Mouse (Mus musculus) midbrain, embryonic 16.5 days (tissue): ENCODE data around the gene Pcgf1. TPM values are rescaled to one million over a fixed set of nuclear protein-coding genes. Genes with fewer than 3 reads are reported as not detected.
A peak's percentile ranks its signal among the peaks of the same experiment; 100 is the strongest.

ENCODE experiments used
- ATAC-seq: fragments of 200-750 bp; cut with Nextera tagmentation; 2 replicates; pipeline ENCODE4 v1.8.0; 2017; ENCODE audit warnings: moderate TSS enrichment
- H3K27ac ChIP-seq: fragments of 300-500 bp; sonication (generic); 2 replicates; pipeline ENCODE4 v1.5.1; 2014; ENCODE audit warnings: mild to moderate bottlenecking, low read length, mixed read lengths
- H3K27me3 ChIP-seq: fragments of 300-500 bp; sonication (generic); 2 replicates; pipeline ENCODE4 v1.6.1; 2014; ENCODE audit warnings: low read depth, low read length, mixed read lengths; ENCODE audit not compliant: control insufficient read depth, insufficient read depth
- H3K36me3 ChIP-seq: fragments of 300-500 bp; sonication (generic); 2 replicates; pipeline ENCODE4 v1.6.1; 2014; ENCODE audit warnings: mild to moderate bottlenecking, low read length, moderate library complexity, mixed read lengths; ENCODE audit not compliant: control insufficient read depth, insufficient read depth
- H3K4me1 ChIP-seq: fragments of 300-500 bp; sonication (generic); 2 replicates; pipeline ENCODE4 v1.6.1; 2014; ENCODE audit warnings: mild to moderate bottlenecking, low read length, mixed read lengths; ENCODE audit not compliant: control insufficient read depth, insufficient read depth
- H3K4me2 ChIP-seq: fragments of 300-500 bp; sonication (generic); 2 replicates; pipeline ENCODE4 v1.6.1; 2014; ENCODE audit warnings: mild to moderate bottlenecking, low read length, mixed read lengths
- H3K4me3 ChIP-seq: fragments of 300-500 bp; sonication (generic); 2 replicates; pipeline ENCODE4 v1.5.1; 2014; ENCODE audit warnings: low read depth, mild to moderate bottlenecking, low read length, moderate library complexity, mixed read lengths
- H3K9ac ChIP-seq: fragments of 300-500 bp; sonication (generic); 2 replicates; pipeline ENCODE4 v1.6.1; 2014; ENCODE audit warnings: low read depth, low read length, mixed read lengths
- H3K9me3 ChIP-seq: fragments of 300-500 bp; sonication (generic); replicated peaks from 2 replicates; pipeline ENCODE4 v1.6.1; 2014; ENCODE audit warnings: mild to moderate bottlenecking, low read length, mixed read lengths; ENCODE audit not compliant: control insufficient read depth, poor library complexity, severe bottlenecking
- WGBS: fragments of 180-500 bp; shearing (Covaris S2); extraction: QIAGEN DNeasy Blood & Tissue Kit; methylation state at CpG from one replicate; pipeline ENCODE4 v1.1.7; 2014; 5-methylcytosine and 5-hydroxymethylcytosine counted together
- polyA plus RNA-seq: library from polyadenylated mRNA; unstranded; fragments of >200 nt; fragmentation: Nextera tagmentation; extraction: Ambion mirVana; gene quantifications from 2 replicates; pipeline ENCODE4 v1.2.1, GENCODE M21; 2015

Gene Pcgf1
- polyA plus RNA-seq, 1 experiment from 2014 or later, result 52.5 TPM

DNA sequence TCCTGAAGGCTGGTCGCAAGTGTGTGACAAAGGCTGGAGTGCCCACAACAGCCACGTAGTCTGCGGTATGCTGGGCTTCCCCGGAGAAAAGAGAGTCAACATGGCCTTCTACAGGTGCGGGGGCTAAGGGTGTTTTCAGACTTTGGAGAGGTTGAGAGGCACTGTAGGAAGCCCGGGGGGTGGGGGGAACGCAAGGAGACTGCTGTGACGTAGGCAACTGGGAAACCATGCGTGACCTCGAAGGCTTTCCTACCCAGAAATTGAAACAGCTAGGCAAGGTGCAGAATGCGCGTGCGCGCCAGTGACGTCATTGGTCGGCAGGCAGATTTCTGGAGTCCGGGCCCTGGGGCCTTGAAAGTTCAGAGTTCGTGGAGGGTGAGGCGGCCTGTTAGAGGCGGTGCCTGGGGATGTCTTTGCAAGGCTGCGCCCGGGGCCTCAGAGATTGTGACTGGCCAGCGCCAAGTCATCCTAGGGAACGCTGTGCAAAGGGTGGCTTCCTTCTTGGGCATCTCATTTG is 39.1 kb upstream of the Pcgf1 start:
- peak overlapping the region; percentile 77 for H3K4me2 ChIP-seq
- peak overlapping the region; percentile 38 for H3K4me3 ChIP-seq
- no peaks in the 10 kb centered on the region for H3K9me3 ChIP-seq
- H3K9ac ChIP-seq, result peak overlapping the region; percentile 59
- peaks cover 6% of the 10 kb centered on the region; the same call in 1 of the 2 replicates for H3K4me1 ChIP-seq
- WGBS, result 8% methylated on average over 24 of the region's 24 CpGs
- H3K36me3 ChIP-seq, result no peaks in the 10 kb centered on the region
- peaks cover 13% of the 10 kb centered on the region for H3K27me3 ChIP-seq
- no peak overlapping the region for H3K27ac ChIP-seq
- peak; percentile 71 for ATAC-seq

DNA sequence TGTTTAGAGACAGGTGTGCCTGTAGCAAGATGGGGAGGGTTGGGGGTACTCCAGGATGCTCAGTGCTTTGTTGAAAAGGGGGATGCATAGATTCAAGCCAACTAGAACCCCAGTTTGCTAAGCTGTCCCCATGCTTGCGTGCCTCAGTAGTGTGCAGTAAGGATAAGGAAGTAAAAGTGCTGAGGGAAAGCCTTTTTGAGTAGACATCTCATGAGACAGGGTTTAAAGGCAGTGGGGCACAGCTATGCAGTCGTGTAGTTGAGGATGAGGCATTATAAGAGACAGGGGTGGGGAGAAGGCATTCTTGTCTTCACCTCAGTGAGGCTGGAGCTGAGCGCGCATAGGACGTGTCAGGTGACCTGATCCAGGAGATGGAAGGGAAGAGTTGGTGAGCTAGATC is 37.1 kb upstream of the Pcgf1 start:
- 0 out of 2 replicates have a peak, but pooled peaks cover 2% of the 10 kb centered on the region for H3K4me1 ChIP-seq
- 82% methylated on average over 5 of the region's 5 CpGs for WGBS
- ATAC-seq, result no peak
- no peaks in the 10 kb centered on the region for H3K27me3 ChIP-seq
- no peak overlapping the region for H3K27ac ChIP-seq
- H3K9ac ChIP-seq, result no peak overlapping the region
- H3K4me3 ChIP-seq, result no peak overlapping the region
- H3K4me2 ChIP-seq, result no peak overlapping the region
- no peaks in the 10 kb centered on the region for H3K36me3 ChIP-seq
- no peaks in the 10 kb centered on the region for H3K9me3 ChIP-seq

DNA sequence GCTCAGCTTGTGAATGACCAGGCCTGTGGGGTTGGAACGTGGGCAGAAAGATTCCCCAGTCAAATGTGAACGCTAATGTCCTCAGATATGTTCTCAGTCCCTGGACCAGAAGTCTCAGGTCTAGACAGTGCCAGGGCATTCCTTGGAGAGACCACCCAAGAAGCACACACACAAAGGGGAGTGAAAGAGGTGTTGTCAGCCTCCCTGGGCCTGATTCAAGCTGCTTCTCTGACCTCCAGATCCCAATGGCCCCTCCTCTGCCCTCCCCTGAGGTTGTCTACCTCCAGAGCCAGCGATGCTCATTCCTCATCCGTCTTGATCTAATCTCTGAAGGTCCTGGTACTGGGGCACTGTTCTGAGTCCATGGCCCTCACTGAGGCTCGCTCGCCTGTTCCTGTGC is 34.1 kb upstream of the Pcgf1 start:
- H3K9me3 ChIP-seq, result no peaks in the 10 kb centered on the region
- WGBS, result 70% methylated on average over 6 of the region's 6 CpGs

DNA sequence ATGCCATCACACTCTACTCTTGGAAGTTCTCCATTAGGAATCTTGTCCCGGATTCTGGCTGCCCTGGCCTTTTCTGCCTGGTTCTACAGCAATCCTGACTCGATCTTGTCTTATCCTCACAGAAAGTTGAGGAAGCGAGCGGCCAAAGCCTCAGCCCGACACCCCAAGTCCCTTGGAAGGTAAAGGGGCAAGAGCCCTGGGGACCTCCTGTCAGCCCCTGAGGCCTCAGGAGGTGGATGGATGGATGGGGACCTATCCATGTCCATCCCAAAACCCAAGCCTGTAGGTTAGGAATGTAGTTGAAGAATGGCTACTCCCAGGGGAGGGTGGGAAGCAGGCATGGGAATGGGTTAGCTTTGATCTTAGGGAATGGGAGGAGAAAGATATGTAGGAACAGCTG is 33.7 kb upstream of the Pcgf1 start:
- H3K4me1 ChIP-seq, result no peaks in the 10 kb centered on the region
- H3K36me3 ChIP-seq, result no peaks in the 10 kb centered on the region
- no peak overlapping the region for H3K4me2 ChIP-seq
- no peaks in the 10 kb centered on the region for H3K27me3 ChIP-seq
- ATAC-seq, result no peak
- no peak overlapping the region for H3K27ac ChIP-seq
- H3K4me3 ChIP-seq, result no peak overlapping the region
- 92% methylated on average over 5 of the region's 5 CpGs for WGBS
- no peaks in the 10 kb centered on the region for H3K9me3 ChIP-seq
- no peak overlapping the region for H3K9ac ChIP-seq

More for the DNA sequence above, 34.1 kb upstream of the Pcgf1 start:
- Histone ChIP-seq H3K9ac (no peak overlapping the region), H3K4me1 (no peaks in the 10 kb centered on the region), H3K27me3 (no peaks in the 10 kb centered on the region), H3K27ac (no peak overlapping the region), H3K4me3 (no peak overlapping the region), H3K4me2 (no peak overlapping the region), H3K36me3 (no peaks in the 10 kb centered on the region)
- no peak for ATAC-seq

DNA sequence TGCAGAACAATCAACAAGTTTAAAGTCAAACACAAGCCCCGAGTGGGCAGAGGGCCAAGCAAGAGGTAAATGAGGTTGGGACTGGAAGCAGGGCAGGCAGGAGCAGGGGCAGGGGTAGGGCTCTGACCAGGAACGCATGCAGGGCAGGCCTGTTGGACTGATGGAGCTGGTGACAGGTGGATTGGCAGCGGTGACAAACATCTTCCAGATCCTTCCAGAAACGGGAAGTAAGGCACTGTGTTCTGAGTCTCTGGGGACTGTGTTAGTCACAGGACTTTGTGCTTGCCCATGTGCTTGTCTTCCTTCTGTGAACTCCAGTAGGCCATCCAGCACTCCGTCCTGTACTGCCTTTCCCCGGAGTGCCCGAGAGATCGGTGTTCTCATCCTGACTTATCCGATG is 32.9 kb upstream of the Pcgf1 start:
- WGBS, result 84% methylated on average over 9 of the region's 9 CpGs
- H3K9ac ChIP-seq, result no peak overlapping the region

DNA sequence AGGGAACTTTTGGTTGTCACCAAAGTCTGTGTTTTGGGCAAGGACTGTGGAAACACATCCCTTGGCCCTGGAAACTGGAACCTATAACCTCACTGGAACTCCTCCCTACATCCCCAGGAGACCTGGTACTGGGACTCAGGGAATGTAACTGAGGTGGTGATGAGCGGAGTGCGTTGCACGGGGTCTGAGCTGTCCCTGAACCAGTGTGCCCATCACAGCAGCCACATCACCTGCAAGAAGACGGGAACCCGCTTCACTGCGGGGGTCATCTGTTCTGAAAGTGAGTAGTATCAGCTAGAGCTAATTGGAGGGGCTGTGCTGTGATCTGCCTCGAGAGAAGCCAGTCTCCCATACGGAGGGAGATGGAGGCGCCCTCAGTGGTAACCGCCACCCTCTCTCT is 28.3 kb upstream of the Pcgf1 start:
- no peak for ATAC-seq
- Histone ChIP-seq H3K27me3 (no peaks in the 10 kb centered on the region), H3K36me3 (peaks cover 11% of the 10 kb centered on the region; the same call in 1 of the 2 replicates), H3K9ac (no peak overlapping the region), H3K4me3 (no peak overlapping the region), H3K4me1 (peaks cover 11% of the 10 kb centered on the region), H3K27ac (no peak overlapping the region), H3K4me2 (no peak overlapping the region), H3K9me3 (no peaks in the 10 kb centered on the region)
- 76% methylated on average over 10 of the region's 10 CpGs for WGBS

More for the DNA sequence above, 32.9 kb upstream of the Pcgf1 start:
- no peak for ATAC-seq
- Histone ChIP-seq H3K36me3 (no peaks in the 10 kb centered on the region), H3K27ac (no peak overlapping the region), H3K4me2 (no peak overlapping the region), H3K4me3 (no peak overlapping the region), H3K27me3 (no peaks in the 10 kb centered on the region), H3K4me1 (no peaks in the 10 kb centered on the region), H3K9me3 (no peaks in the 10 kb centered on the region)

DNA sequence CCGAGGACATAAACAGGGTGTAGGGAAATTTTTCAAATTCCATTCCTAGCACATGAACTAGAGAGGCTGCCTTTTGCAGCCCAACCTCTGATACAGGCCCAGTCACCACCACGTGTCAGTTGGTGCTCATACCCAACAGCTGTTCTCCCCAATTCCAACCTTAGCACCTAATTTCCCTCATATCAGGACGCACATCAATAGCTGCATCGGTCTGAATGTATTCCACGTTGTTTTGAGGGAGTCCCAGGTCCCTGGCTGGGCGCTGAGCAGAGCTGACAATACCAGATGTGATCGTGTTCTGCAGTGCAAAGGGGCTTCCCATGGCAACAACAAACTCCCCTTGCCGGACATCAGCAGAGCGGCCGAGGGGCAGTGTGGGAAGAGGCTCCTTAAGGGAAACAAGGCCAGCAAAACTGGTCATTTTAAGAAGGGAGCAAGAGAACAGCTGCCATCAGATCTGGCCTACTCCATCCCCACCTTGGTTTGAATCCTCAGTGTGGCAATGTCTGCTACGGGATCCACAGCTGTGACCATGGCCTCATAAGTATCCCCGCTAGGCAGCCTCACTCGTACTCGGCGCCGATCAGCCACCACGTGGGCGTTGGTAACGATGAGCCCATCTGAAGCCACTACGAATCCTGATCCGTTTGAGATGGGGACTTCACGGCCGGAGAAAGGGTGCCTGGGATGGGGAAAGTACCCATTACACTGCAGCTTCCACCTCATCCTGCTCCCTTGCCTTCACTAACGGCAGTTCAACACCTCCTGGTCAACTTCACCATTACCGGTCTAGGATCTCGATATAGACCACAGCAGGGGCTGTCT is 24.3 kb upstream of the Pcgf1 start:
- Histone ChIP-seq H3K9ac (peak overlapping the region; percentile 96), H3K27ac (peak overlapping the region; percentile 87), H3K36me3 (peaks cover 18% of the 10 kb centered on the region; the same call in 1 of the 2 replicates), H3K4me1 (peaks cover 24% of the 10 kb centered on the region), H3K4me2 (peak overlapping the region; percentile 83), H3K9me3 (no peaks in the 10 kb centered on the region), H3K4me3 (peak overlapping the region; percentile 100), H3K27me3 (no peaks in the 10 kb centered on the region)
- peak; percentile 10; the same call in 1 of the 2 replicates for ATAC-seq
- WGBS, result 3% methylated on average over 26 of the region's 26 CpGs

DNA sequence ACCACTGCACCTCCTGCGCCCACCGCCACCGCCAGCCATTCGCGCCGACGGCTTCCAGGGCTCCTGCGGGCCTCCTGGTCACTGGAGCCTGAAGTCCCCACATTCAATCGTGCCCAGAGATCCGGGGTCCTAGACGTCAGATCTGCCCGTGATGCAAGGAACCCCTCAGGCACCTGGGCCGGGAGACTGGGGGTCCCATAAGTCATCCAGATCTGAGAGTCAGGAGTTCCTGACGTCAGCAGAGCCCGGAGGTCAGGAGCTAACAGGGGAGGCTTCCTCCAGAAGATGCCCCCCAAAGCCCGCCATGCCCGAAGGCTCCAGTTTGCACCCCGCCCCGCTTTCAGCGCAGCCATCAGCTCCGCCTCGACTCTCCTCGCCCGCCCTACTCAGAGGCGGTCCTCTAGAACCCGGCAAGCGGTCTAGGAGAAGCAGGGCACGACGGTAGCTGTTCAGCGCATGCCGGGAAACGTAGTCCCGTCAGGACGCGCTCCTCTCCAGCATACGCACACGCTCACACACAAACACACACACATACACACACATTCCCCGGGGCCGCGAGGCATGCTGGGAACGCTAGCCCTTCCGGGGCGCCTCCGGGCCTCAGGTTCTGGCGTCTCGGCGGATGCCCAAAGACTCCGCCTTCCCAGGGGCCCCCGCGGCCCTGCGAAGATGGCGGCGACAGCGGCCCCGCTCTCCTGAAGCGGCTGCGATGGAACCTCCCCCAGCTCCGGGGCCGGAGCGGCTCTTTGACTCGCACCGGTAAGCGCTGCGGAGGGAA is 23.4 kb upstream of the Pcgf1 start, which contains the start of gene Aup1:
TSS of gene Aup1 (plus strand) at position 448 of the 778 bp plus-strand sequence.
- peak within 1 kb of the TSS; percentile 96 for H3K9ac ChIP-seq
- H3K4me3 ChIP-seq, result peak within 1 kb of the TSS; percentile 100
- peak within 1 kb of the TSS; percentile 87 for H3K27ac ChIP-seq
- H3K9me3 ChIP-seq, result no peaks in the 10 kb centered on the region
- H3K36me3 ChIP-seq, result peaks cover 18% of the 10 kb centered on the region; the same call in 1 of the 2 replicates
- peaks cover 24% of the 10 kb centered on the region for H3K4me1 ChIP-seq
- peak; percentile 98 for ATAC-seq
- H3K27me3 ChIP-seq, result no peaks in the 10 kb centered on the region
- H3K4me2 ChIP-seq, result peak within 1 kb of the TSS; percentile 87
- WGBS, result under 1% methylated on average over 64 of the region's 64 CpGs
